Mouse (Mus musculus): ENCODE results near the gene Myh10.
A peak's percentile ranks its signal among the peaks of the same experiment; 100 is the strongest.
"Not testable (repeated sequence)": the region's sequence is repeated elsewhere in the genome, so short reads cannot be mapped to it uniquely, and the experiment has no call there.

Gene Myh10

GRCm38 (mm10) chr11:68692693-68693446 lies 1.5 kb downstream of the Myh10 start:
- peak in 1 of 2 experiments; percentile 7 for DNase-seq (ENCODE audit: low read depth in 2 of 2, low spot score in 2 of 2)

- no peak for DNase-seq (ENCODE audit: low read depth in 2 of 2, low spot score in 2 of 2)
Observed at GRCm38 (mm10) chr11:68693447-68694040, 2.2 kb downstream of the Myh10 start.

- no peak for DNase-seq (ENCODE audit: low read depth in 2 of 2, low spot score in 2 of 2)
Observed at GRCm38 (mm10) chr11:68702370-68702769, 11.0 kb downstream of the Myh10 start.

- DNase-seq (ENCODE audit: low read depth in 2 of 2, low spot score in 2 of 2): no peak
Observed at GRCm38 (mm10) chr11:68703360-68703759, 12.0 kb downstream of the Myh10 start.

- no peak for DNase-seq (ENCODE audit: low read depth in 2 of 2, low spot score in 2 of 2)
Observed at GRCm38 (mm10) chr11:68704258-68704657, 12.9 kb downstream of the Myh10 start.

GRCm38 (mm10) chr11:68704847-68705246 lies 13.5 kb downstream of the Myh10 start:
- DNase-seq (ENCODE audit: low read depth in 2 of 2, low spot score in 2 of 2): no peak

GRCm38 (mm10) chr11:68706524-68707429 lies 15.4 kb downstream of the Myh10 start:
- no peak for DNase-seq (ENCODE audit: low read depth in 2 of 2, low spot score in 2 of 2)

- DNase-seq (ENCODE audit: low read depth in 2 of 2, low spot score in 2 of 2): no peak
Observed at GRCm38 (mm10) chr11:68707881-68708582, 16.7 kb downstream of the Myh10 start.

GRCm38 (mm10) chr11:68716167-68716566 lies 24.8 kb downstream of the Myh10 start:
- no peak for DNase-seq (ENCODE audit: low read depth in 2 of 2, low spot score in 2 of 2)

- DNase-seq (ENCODE audit: low read depth in 2 of 2, low spot score in 2 of 2): no peak
Observed at GRCm38 (mm10) chr11:68717171-68717840, 25.9 kb downstream of the Myh10 start.

- no peak for DNase-seq (ENCODE audit: low read depth in 2 of 2, low spot score in 2 of 2)
Observed at GRCm38 (mm10) chr11:68719096-68719648, 27.8 kb downstream of the Myh10 start.

- no peak for DNase-seq (ENCODE audit: low read depth in 2 of 2, low spot score in 2 of 2)
Observed at GRCm38 (mm10) chr11:68719774-68720173, 28.4 kb downstream of the Myh10 start.

GRCm38 (mm10) chr11:68724117-68724516 lies 32.8 kb downstream of the Myh10 start:
- DNase-seq (ENCODE audit: low read depth in 2 of 2, low spot score in 2 of 2): peak in 1 of 2 experiments; percentile 8

- DNase-seq (ENCODE audit: low read depth in 2 of 2, low spot score in 2 of 2): no peak
Observed at GRCm38 (mm10) chr11:68728693-68729092, 37.3 kb downstream of the Myh10 start.

GRCm38 (mm10) chr11:68730792-68731191 lies 39.4 kb downstream of the Myh10 start:
- DNase-seq (ENCODE audit: low read depth in 2 of 2, low spot score in 2 of 2): no peak

GRCm38 (mm10) chr11:68732066-68732465 lies 40.7 kb downstream of the Myh10 start:
- DNase-seq (ENCODE audit: low read depth in 2 of 2, low spot score in 2 of 2): no peak

- not testable (repeated sequence) for DNase-seq (ENCODE audit: low read depth in 2 of 2, low spot score in 2 of 2)
Observed at GRCm38 (mm10) chr11:68733401-68733800, 42.0 kb downstream of the Myh10 start.

GRCm38 (mm10) chr11:68739509-68739908 lies 48.1 kb downstream of the Myh10 start:
- no peak for DNase-seq (ENCODE audit: low read depth in 2 of 2, low spot score in 2 of 2)

GRCm38 (mm10) chr11:68742658-68743057 lies 51.3 kb downstream of the Myh10 start:
- no peak for DNase-seq (ENCODE audit: low read depth in 2 of 2, low spot score in 2 of 2)

- no peak for DNase-seq (ENCODE audit: low read depth in 2 of 2, low spot score in 2 of 2)
Observed at GRCm38 (mm10) chr11:68744150-68744549, 52.8 kb downstream of the Myh10 start.

Measured in CD8-positive naive resting alpha-beta T cell, adult 2 months (primary cell).